Mouse (Mus musculus) central nervous system, embryonic 11.5 days (tissue): ENCODE measurements around the gene Tdrd6. TPM values are rescaled to one million over a fixed set of nuclear protein-coding genes. Genes with fewer than 3 reads are reported as not detected.

Experiments used
- polyA plus RNA-seq: library from polyadenylated mRNA; depleted of rRNA; stranded (reverse); fragments of >200 nt; gene quantifications from 2 replicates; pipeline ENCODE4 v1.2.3, GENCODE M21; 2012; rRNA removed

Tdrd6 gene
- polyA plus RNA-seq = 0.43 and 0.89 TPM in 2 replicates

DNA sequence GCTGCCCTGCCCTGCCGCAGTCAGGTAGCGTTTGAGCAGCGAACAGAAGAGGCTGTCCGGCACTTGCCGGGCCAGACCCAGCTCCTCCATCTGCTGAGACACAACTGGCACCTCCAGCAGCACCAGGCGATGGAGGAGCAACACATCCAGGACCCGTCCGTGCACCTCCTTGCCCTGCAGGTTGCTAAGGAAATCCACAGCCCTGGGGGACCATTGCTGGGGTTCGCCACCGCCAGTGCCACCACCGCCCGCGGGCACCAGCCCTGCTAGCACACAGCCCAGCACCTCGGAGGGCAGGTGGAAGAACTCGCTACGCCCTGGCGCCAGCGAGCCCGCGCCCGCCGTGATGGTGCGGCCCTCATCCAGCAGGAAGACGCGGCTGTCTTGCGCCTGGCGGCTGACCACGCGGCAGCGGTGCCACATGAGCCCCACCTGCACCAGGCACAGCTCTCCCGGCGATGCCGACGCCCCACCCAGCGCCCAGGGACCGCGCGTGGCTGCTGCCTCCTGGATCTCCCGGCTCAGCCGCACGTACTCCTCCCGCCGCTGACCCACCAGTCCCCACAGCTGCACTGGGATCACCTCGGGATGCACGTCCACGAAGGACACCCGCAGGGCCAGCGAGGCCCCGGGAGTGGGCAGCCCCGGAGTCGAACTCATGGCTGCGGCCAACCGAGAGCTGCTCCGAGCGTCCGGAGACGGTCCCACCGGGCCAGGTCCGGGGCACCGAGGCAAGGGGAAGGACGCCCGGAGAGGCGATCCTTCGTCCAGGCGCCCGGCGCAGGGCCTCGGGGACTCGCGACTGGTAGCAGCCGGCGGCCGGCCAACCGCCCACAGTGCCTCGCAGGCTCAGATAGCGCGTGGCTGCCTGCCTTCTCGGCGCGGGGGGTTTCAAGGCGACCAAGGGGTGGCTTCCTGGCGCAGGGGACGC is at the start of gene Tdrd6:
TSS of gene Tdrd6 (minus strand) at position 804 of the 931 bp plus-strand sequence.

DNA sequence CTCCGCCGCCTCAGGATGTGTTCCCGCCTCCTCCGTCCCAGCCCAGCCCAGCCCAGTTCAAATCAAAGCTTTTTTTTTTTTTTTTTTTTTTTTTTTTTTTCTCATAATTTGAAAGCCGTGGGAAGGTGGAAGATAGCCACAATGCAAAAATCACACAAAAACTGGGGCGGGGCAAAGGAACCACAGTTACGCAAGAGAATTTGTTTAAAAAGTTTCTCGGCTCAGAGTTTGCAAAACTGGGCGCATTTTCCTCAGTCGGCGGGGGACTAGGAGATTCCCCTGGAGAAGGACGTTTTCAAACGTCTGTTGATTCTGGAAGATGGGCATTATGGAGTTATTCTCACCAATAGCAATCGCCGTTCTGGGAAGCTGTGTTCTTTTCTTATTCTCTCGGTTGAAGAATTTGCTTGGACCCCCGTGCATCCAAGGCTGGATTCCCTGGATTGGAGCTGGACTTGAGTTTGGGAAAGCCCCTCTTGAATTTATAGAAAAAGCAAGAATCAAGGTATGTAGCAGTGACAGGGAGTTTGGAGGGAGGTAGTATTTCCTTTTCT is 37.3 kb upstream of the Tdrd6 start, which contains the start of gene Cyp39a1:
TSS of gene Cyp39a1 (plus strand) at position 136 of the 554 bp plus-strand sequence.

DNA sequence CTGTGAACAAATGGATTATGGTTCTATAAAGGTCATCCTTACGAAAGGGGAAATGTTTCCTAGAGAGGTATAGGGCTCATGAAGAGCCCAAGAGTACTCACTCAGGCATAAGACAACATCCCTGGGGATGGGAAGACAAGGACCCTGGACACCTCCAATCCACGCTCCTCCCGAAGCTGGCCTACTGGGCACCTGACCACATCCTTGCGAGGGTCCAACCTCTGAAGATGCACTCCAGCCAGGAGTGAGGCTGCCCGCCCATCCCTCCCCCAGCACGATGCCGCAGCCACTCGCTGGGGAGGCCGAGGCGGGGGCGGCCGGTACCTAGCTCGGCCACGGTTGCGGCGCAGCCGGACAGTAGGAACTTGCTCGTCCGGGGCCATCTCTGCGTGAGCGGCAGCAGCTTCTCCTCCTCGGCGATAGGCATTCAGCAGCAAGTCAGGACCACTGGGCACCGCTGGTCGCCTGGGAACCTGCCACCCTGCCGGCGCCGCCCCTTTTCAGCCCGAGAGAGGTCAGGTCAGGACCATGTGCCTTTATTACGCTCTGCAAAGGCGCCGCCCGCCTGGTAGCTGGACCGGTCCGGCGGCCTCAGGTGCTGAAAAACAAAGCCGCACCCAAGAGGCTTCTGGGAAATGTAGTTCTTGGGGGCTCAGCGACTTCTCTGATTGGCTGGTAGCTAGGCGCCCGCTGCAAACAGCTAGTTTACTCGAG is 36.6 kb upstream of the Tdrd6 start, which contains the start of gene Slc25a27:
TSS of gene Slc25a27 (minus strand) at position 639 of the 714 bp plus-strand sequence.

DNA sequence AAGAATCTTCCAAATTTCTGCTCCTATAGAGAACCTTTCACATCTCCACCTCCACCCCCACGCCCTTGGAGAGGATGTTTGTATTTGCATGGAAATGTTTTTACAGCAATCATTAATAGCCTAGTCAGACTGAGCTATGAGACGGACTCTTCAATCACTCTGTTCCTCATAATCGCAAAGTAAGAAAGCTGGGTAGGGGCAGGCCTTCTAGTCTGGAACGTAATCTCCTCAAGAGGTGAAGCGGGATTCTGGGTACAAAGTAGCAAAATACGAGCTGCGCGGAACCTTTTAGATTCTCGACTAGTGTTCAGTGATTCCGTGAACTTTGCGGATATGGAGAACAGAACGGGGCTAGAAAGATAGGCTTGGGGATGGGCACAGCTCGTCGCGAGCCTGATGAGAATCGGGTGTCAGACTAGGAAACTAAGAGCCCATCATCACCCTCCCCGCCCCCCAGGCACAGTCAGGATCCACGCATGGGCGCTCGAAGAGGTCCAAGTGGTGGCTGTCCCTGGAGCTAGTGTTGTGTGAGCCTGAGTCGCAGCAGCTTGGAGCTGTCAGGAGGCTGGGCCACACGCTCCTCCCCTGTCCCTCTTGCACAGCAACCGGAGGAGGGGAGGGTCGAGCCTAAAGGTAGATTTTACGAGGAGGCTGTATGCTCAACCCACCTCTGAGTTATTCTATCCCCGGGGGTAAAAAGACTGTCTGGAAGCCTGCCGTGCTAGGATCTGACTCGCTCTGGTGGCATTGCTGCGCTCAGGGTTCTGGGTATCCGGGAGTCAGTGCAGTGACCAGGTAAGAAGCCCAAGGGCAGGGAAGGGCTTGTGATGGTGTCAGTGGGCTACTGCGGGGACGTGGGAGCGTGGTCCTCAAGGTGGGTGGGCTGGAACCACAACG is 61.9 kb downstream of the Tdrd6 start, which contains the start of gene Pla2g7:
TSS of gene Pla2g7 (plus strand) at position 107 of the 897 bp plus-strand sequence.

Other genes with a start within 250 kb of the Tdrd6 start
- gene Mep1a, start 127.5 kb downstream of the Tdrd6 start, polyA plus RNA-seq = 0.02 and 0.05 TPM in 2 replicates
- gene Ankrd66, start 86.7 kb downstream of the Tdrd6 start, polyA plus RNA-seq = 0.16 and 0.24 TPM in 2 replicates
- gene Pla2g7, start 62.2 kb downstream of the Tdrd6 start, polyA plus RNA-seq = 2.5 and 3.3 TPM in 2 replicates
- 41.2 and 43.7 TPM in 2 replicates for gene Slc25a27, start 36.9 kb upstream of the Tdrd6 start, polyA plus RNA-seq
- gene Cyp39a1, start 37.1 kb upstream of the Tdrd6 start, polyA plus RNA-seq = 9.1 and 11.4 TPM in 2 replicates
- gene Rcan2, start 171.1 kb upstream of the Tdrd6 start, polyA plus RNA-seq = 12.5 and 13.4 TPM in 2 replicates